Mouse (Mus musculus): ENCODE data around the gene Rrp1b.

DNA sequence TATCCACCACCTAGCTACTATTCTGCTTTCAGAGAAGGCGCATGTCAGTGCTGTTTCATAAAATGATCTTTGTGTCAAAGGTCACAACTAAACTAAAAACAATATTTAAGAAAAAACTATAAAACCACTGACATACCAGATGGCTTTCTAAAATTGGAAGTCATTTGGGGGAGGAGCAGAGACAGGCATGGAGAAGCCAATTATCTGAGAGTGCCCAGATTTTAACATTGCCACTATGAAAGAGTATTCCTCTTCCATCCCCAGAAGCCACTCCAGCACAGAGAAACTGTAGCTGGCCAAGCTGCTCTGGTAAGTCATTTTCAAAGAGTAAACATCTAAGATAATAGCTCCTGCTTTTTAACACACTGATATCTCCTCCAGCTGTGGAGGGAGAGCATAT, 49.0 kb upstream of the Rrp1b start:
- no peak for TF ChIP-seq ZNF384 (IDR thresholded peaks at IDR 0.05; ENCODE audit: low read depth, low read length)
- TF ChIP-seq CHD2 (IDR thresholded peaks at IDR 0.05; ENCODE audit: low read depth, low read length) = no peak
- no peak for TF ChIP-seq ZC3H11A (IDR thresholded peaks at IDR 0.05; ENCODE audit: borderline replicate concordance, low read depth, low read length)

All from ES-E14 (cell line).